Mouse (Mus musculus) kidney, adult 2 months (tissue): ENCODE measurements around the gene Rassf5. TPM values are rescaled to one million over a fixed set of nuclear protein-coding genes. Genes with fewer than 3 reads are reported as not detected.

ENCODE experiments used
- DNase-seq: peaks from one replicate; pipeline ENCODE4 v3.0.0; 2021
- H3K27ac ChIP-seq: fragments of 200-500 bp; 2 replicates; pipeline ENCODE4 v1.5.1; 2012; ENCODE audit warnings: low read depth, low read length, control low read depth, inconsistent platforms; ENCODE audit not compliant: insufficient read depth
- H3K27me3 ChIP-seq: fragments of 200-500 bp; replicated peaks from 2 replicates; pipeline ENCODE4 v1.6.1; 2012; ENCODE audit warnings: mild to moderate bottlenecking, moderate library complexity, low read length, inconsistent platforms; ENCODE audit not compliant: control insufficient read depth, insufficient read depth
- H3K36me3 ChIP-seq: fragments of 200-500 bp; 2 replicates; pipeline ENCODE4 v1.6.1; 2012; ENCODE audit warnings: mild to moderate bottlenecking, moderate library complexity, low read length, inconsistent platforms; ENCODE audit not compliant: control insufficient read depth, insufficient read depth
- H3K4me1 ChIP-seq: fragments of 200-500 bp; 2 replicates; pipeline ENCODE4 v1.6.1; 2011; ENCODE audit warnings: low read length; ENCODE audit not compliant: control insufficient read depth, insufficient read depth
- H3K4me3 ChIP-seq: fragments of 200-500 bp; 2 replicates; pipeline ENCODE4 v1.5.1; 2011; ENCODE audit warnings: mild to moderate bottlenecking, low read depth, low read length, control low read depth; ENCODE audit not compliant: insufficient read depth
- CTCF ChIP-seq: fragments of 200-500 bp; conservative IDR thresholded peaks from 2 replicates; pipeline ENCODE4 v1.5.1; 2011; ENCODE audit warnings: low read depth, mild to moderate bottlenecking, control low read depth, low read length, moderate library complexity, mixed read lengths; ENCODE audit not compliant: insufficient read depth, insufficient read length
- POLR2A ChIP-seq: fragments of 200-500 bp; IDR thresholded peaks from one replicate; pipeline ENCODE4 v1.6.1; 2011; ENCODE audit warnings: low read depth, low read length, control low read depth
- WGBS: fragments of 180-500 bp; shearing (Covaris S2); methylation state at CpG from one replicate; pipeline ENCODE4 v1.1.7; 2018; 5-methylcytosine and 5-hydroxymethylcytosine counted together
- polyA plus RNA-seq: library from polyadenylated mRNA; depleted of rRNA; stranded (reverse); fragments of >200 nt; gene quantifications from 2 replicates; pipeline ENCODE4 v1.2.3, GENCODE M21; 2012; rRNA removed

Rassf5 gene
- polyA plus RNA-seq, 1 experiment = 5.7 TPM

- H3K27ac ChIP-seq = no peak overlapping the region
- H3K27me3 ChIP-seq = no peaks in the 10 kb centered on the region
- peak; percentile 78 for DNase-seq
- WGBS = 38% methylated on average over 8 of the region's 8 CpGs
- no peak overlapping the region for H3K4me3 ChIP-seq
- H3K4me1 ChIP-seq = no peaks in the 10 kb centered on the region; the same call in 1 of the 2 replicates
- H3K36me3 ChIP-seq = no peaks in the 10 kb centered on the region
- no peak for TF ChIP-seq CTCF
- no peak for TF ChIP-seq POLR2A
Observed at GRCm38 (mm10) chr1:131134942-131135522, 110.0 kb downstream of the Rassf5 start.

GRCm38 (mm10) chr1:131134231-131134630, 110.8 kb downstream of the Rassf5 start:
- no peaks in the 10 kb centered on the region for H3K27me3 ChIP-seq
- DNase-seq = no peak
- 62% methylated on average over 6 of the region's 6 CpGs for WGBS
- TF ChIP-seq CTCF (no peak), POLR2A (no peak)
- no peaks in the 10 kb centered on the region for H3K36me3 ChIP-seq
- no peak overlapping the region for H3K27ac ChIP-seq
- H3K4me3 ChIP-seq = no peak overlapping the region
- no peaks in the 10 kb centered on the region; the same call in 1 of the 2 replicates for H3K4me1 ChIP-seq

Other genes starting within 250 kb of the Rassf5 start
- gene Il10, start 225.4 kb downstream of the Rassf5 start, polyA plus RNA-seq = not detected in 2 replicates
- 95.3 and 99.5 TPM in 2 replicates for gene Mapkapk2, start 147.4 kb downstream of the Rassf5 start, polyA plus RNA-seq
- gene Dyrk3, start 106.9 kb downstream of the Rassf5 start, polyA plus RNA-seq = 0.94 and 1.4 TPM in 2 replicates
- gene Eif2d, start 92.1 kb downstream of the Rassf5 start, polyA plus RNA-seq = 32.1 and 35.5 TPM in 2 replicates
- gene Ikbke, start 34.3 kb upstream of the Rassf5 start, polyA plus RNA-seq = 7.6 and 10.5 TPM in 2 replicates